Mouse (Mus musculus) brain, embryonic 14.5 days (tissue): ENCODE data around the gene Arhgef10l. TPM values are rescaled to one million over a fixed set of nuclear protein-coding genes. Genes with fewer than 3 reads are reported as not detected.
A peak's percentile ranks its signal among the peaks of the same experiment; 100 is the strongest.

Experiments used
- DNase-seq: peaks from one replicate; pipeline ENCODE4 v3.0.0-alpha.2; 2011; ENCODE audit warnings: low read depth
- CTCF ChIP-seq: fragments of 200-500 bp; IDR thresholded peaks from 2 replicates; pipeline ENCODE4 v1.5.1; 2012; ENCODE audit warnings: inconsistent platforms, mild to moderate bottlenecking, moderate library complexity, borderline replicate concordance; ENCODE audit not compliant: insufficient read depth, insufficient read length; ENCODE audit errors: extremely low read depth
- POLR2A ChIP-seq: fragments of 200-500 bp; IDR thresholded peaks from 2 replicates; pipeline ENCODE4 v1.6.1; 2012; ENCODE audit warnings: mild to moderate bottlenecking, inconsistent platforms, borderline replicate concordance; ENCODE audit not compliant: poor library complexity, insufficient read depth, insufficient read length, severe bottlenecking; ENCODE audit errors: extremely low read depth
- polyA plus RNA-seq: library from polyadenylated mRNA; depleted of rRNA; stranded (reverse); fragments of >200 nt; gene quantifications from 2 replicates; pipeline ENCODE4 v1.2.3, GENCODE M21; 2012

Gene Arhgef10l
- polyA plus RNA-seq, 1 experiment: 45.9 TPM

- TF ChIP-seq CTCF: no peak
- no peak for TF ChIP-seq POLR2A
- DNase-seq: no peak
These were observed 24.3 kb upstream of the Arhgef10l start for GRCm38 (mm10) chr4:140689873-140690655.

GRCm38 (mm10) chr4:140688826-140689425 lies 23.1 kb upstream of the Arhgef10l start:
- DNase-seq: no peak
- TF ChIP-seq POLR2A (no peak), CTCF (no peak)

GRCm38 (mm10) chr4:140688044-140688825 lies 22.4 kb upstream of the Arhgef10l start:
- TF ChIP-seq POLR2A: no peak

GRCm38 (mm10) chr4:140684881-140685303 lies 19.1 kb upstream of the Arhgef10l start:
- DNase-seq: no peak
- TF ChIP-seq CTCF: peak; percentile 13; the same call in 1 of the 2 replicates
- no peak for TF ChIP-seq POLR2A

More at GRCm38 (mm10) chr4:140688044-140688825, 22.4 kb upstream of the Arhgef10l start:
- no peak for DNase-seq

- TF ChIP-seq CTCF (no peak), POLR2A (no peak)
- DNase-seq: peak; percentile 44
These were observed 18.5 kb upstream of the Arhgef10l start for GRCm38 (mm10) chr4:140684141-140684871.

- DNase-seq: no peak
- TF ChIP-seq POLR2A (no peak), CTCF (no peak)
These were observed 17.8 kb upstream of the Arhgef10l start for GRCm38 (mm10) chr4:140683608-140684007.

GRCm38 (mm10) chr4:140680731-140681397 lies 15.1 kb upstream of the Arhgef10l start:
- no peak for TF ChIP-seq CTCF
- TF ChIP-seq POLR2A: no peak
- DNase-seq: no peak

GRCm38 (mm10) chr4:140679723-140680380 lies 14.0 kb upstream of the Arhgef10l start:
- peak; percentile 89 for TF ChIP-seq CTCF
- TF ChIP-seq POLR2A: no peak
- peak; percentile 85 for DNase-seq

GRCm38 (mm10) chr4:140679038-140679437 lies 13.2 kb upstream of the Arhgef10l start:
- peak; percentile 69 for DNase-seq
- TF ChIP-seq POLR2A (no peak), CTCF (peak; percentile 86)
